Mouse (Mus musculus): Measurements from ENCODE around the gene Med13l. TPM values are rescaled to one million over a fixed set of nuclear protein-coding genes. Genes with fewer than 3 reads are reported as not detected.

The Med13l gene
- polyA plus RNA-seq, 1 experiment = 42.8 TPM

- no peaks in the 10 kb centered on the region; the same call in 1 of the 2 replicates for H3K36me3 ChIP-seq (ENCODE audit: control insufficient read depth, insufficient read depth, low read length)
- H3K27me3 ChIP-seq (ENCODE audit: control insufficient read depth, insufficient read depth, low read length) = no peaks in the 10 kb centered on the region
- no peak for TF ChIP-seq POLR2A (IDR thresholded peaks at IDR 0.05; ENCODE audit: control insufficient read depth, extremely low read depth, insufficient read depth, low read length, poor library complexity)
- TF ChIP-seq CTCF (IDR thresholded peaks at IDR 0.05; ENCODE audit: borderline replicate concordance, control insufficient read depth, extremely low read depth, insufficient read depth, low read length, poor library complexity) = no peak
- no peak overlapping the region for H3K4me3 ChIP-seq (ENCODE audit: control insufficient read depth, insufficient read depth, low read length)
- peaks cover 20% of the 10 kb centered on the region for H3K4me1 ChIP-seq (replicated peaks; ENCODE audit: control insufficient read depth, insufficient read depth, low read length)
- DNase-seq = no peak
- WGBS = 77% methylated on average over 6 of the region's 6 CpGs
- H3K27ac ChIP-seq (ENCODE audit: control insufficient read depth, insufficient read depth, low read length) = no peak overlapping the region
These were observed 157.6 kb downstream of the Med13l start for GRCm38 (mm10) chr5:118718070-118718469.

- TF ChIP-seq POLR2A (IDR thresholded peaks at IDR 0.05; ENCODE audit: control insufficient read depth, extremely low read depth, insufficient read depth, low read length, poor library complexity) (no peak), CTCF (IDR thresholded peaks at IDR 0.05; ENCODE audit: borderline replicate concordance, control insufficient read depth, extremely low read depth, insufficient read depth, low read length, poor library complexity) (no peak)
- peaks cover 18% of the 10 kb centered on the region for H3K4me1 ChIP-seq (replicated peaks; ENCODE audit: control insufficient read depth, insufficient read depth, low read length)
- no peak for DNase-seq
- H3K27me3 ChIP-seq (ENCODE audit: control insufficient read depth, insufficient read depth, low read length) = no peaks in the 10 kb centered on the region
- H3K27ac ChIP-seq (ENCODE audit: control insufficient read depth, insufficient read depth, low read length) = no peak overlapping the region
- H3K4me3 ChIP-seq (ENCODE audit: control insufficient read depth, insufficient read depth, low read length) = no peak overlapping the region
- peaks cover 17% of the 10 kb centered on the region for H3K36me3 ChIP-seq (ENCODE audit: control insufficient read depth, insufficient read depth, low read length)
- 63% methylated on average over 12 of the region's 12 CpGs for WGBS
These were observed 160.9 kb downstream of the Med13l start for GRCm38 (mm10) chr5:118721416-118721815.

- no peak for TF ChIP-seq POLR2A (IDR thresholded peaks at IDR 0.05; ENCODE audit: control insufficient read depth, extremely low read depth, insufficient read depth, low read length, poor library complexity)
- no peak for TF ChIP-seq CTCF (IDR thresholded peaks at IDR 0.05; ENCODE audit: borderline replicate concordance, control insufficient read depth, extremely low read depth, insufficient read depth, low read length, poor library complexity)
These were observed 161.4 kb downstream of the Med13l start for GRCm38 (mm10) chr5:118721848-118722247.

GRCm38 (mm10) chr5:118722456-118722855, 162.0 kb downstream of the Med13l start:
- DNase-seq = no peak
- H3K27me3 ChIP-seq (ENCODE audit: control insufficient read depth, insufficient read depth, low read length) = no peaks in the 10 kb centered on the region
- no peak overlapping the region for H3K4me3 ChIP-seq (ENCODE audit: control insufficient read depth, insufficient read depth, low read length)
- peaks cover 16% of the 10 kb centered on the region for H3K4me1 ChIP-seq (replicated peaks; ENCODE audit: control insufficient read depth, insufficient read depth, low read length)
- no peak overlapping the region for H3K27ac ChIP-seq (ENCODE audit: control insufficient read depth, insufficient read depth, low read length)
- peaks cover 25% of the 10 kb centered on the region for H3K36me3 ChIP-seq (ENCODE audit: control insufficient read depth, insufficient read depth, low read length)
- 95% methylated on average over 3 of the region's 3 CpGs for WGBS
- TF ChIP-seq POLR2A (IDR thresholded peaks at IDR 0.05; ENCODE audit: control insufficient read depth, extremely low read depth, insufficient read depth, low read length, poor library complexity) (no peak), CTCF (IDR thresholded peaks at IDR 0.05; ENCODE audit: borderline replicate concordance, control insufficient read depth, extremely low read depth, insufficient read depth, low read length, poor library complexity) (no peak)

More at GRCm38 (mm10) chr5:118721848-118722247, 161.4 kb downstream of the Med13l start:
- Histone ChIP-seq H3K27ac (ENCODE audit: control insufficient read depth, insufficient read depth, low read length) (no peak overlapping the region), H3K4me3 (ENCODE audit: control insufficient read depth, insufficient read depth, low read length) (no peak overlapping the region), H3K27me3 (ENCODE audit: control insufficient read depth, insufficient read depth, low read length) (no peaks in the 10 kb centered on the region), H3K36me3 (ENCODE audit: control insufficient read depth, insufficient read depth, low read length) (peaks cover 19% of the 10 kb centered on the region), H3K4me1 (replicated peaks; ENCODE audit: control insufficient read depth, insufficient read depth, low read length) (peaks cover 18% of the 10 kb centered on the region)
- WGBS = 94% methylated on average over 5 of the region's 5 CpGs
- no peak for DNase-seq

GRCm38 (mm10) chr5:118725425-118725824, 164.9 kb downstream of the Med13l start:
- 92% methylated on average over 6 of the region's 6 CpGs for WGBS
- Histone ChIP-seq H3K27me3 (ENCODE audit: control insufficient read depth, insufficient read depth, low read length) (no peaks in the 10 kb centered on the region), H3K27ac (ENCODE audit: control insufficient read depth, insufficient read depth, low read length) (no peak overlapping the region), H3K4me3 (ENCODE audit: control insufficient read depth, insufficient read depth, low read length) (no peak overlapping the region), H3K4me1 (replicated peaks; ENCODE audit: control insufficient read depth, insufficient read depth, low read length) (peaks cover 6% of the 10 kb centered on the region), H3K36me3 (ENCODE audit: control insufficient read depth, insufficient read depth, low read length) (peaks cover 53% of the 10 kb centered on the region)
- no peak for TF ChIP-seq POLR2A (IDR thresholded peaks at IDR 0.05; ENCODE audit: control insufficient read depth, extremely low read depth, insufficient read depth, low read length, poor library complexity)
- TF ChIP-seq CTCF (IDR thresholded peaks at IDR 0.05; ENCODE audit: borderline replicate concordance, control insufficient read depth, extremely low read depth, insufficient read depth, low read length, poor library complexity) = no peak
- DNase-seq = no peak

GRCm38 (mm10) chr5:118725886-118726505, 165.5 kb downstream of the Med13l start:
- Histone ChIP-seq H3K27ac (ENCODE audit: control insufficient read depth, insufficient read depth, low read length) (no peak overlapping the region), H3K4me3 (ENCODE audit: control insufficient read depth, insufficient read depth, low read length) (no peak overlapping the region), H3K27me3 (ENCODE audit: control insufficient read depth, insufficient read depth, low read length) (no peaks in the 10 kb centered on the region), H3K36me3 (ENCODE audit: control insufficient read depth, insufficient read depth, low read length) (peaks cover 58% of the 10 kb centered on the region), H3K4me1 (replicated peaks; ENCODE audit: control insufficient read depth, insufficient read depth, low read length) (peaks cover 6% of the 10 kb centered on the region)
- no peak for TF ChIP-seq CTCF (IDR thresholded peaks at IDR 0.05; ENCODE audit: borderline replicate concordance, control insufficient read depth, extremely low read depth, insufficient read depth, low read length, poor library complexity)
- no peak for TF ChIP-seq POLR2A (IDR thresholded peaks at IDR 0.05; ENCODE audit: control insufficient read depth, extremely low read depth, insufficient read depth, low read length, poor library complexity)
- no peak for DNase-seq
- WGBS = 97% methylated on average over 10 of the region's 10 CpGs
